Mouse (Mus musculus) kidney, postnatal 10 days (tissue): Measurements from ENCODE around the gene Zfp664.
A peak's percentile ranks its signal among the peaks of the same experiment; 100 is the strongest.

ENCODE experiments used
- DNase-seq: peaks from one replicate; pipeline ENCODE4 v3.0.0; 2021; ENCODE audit warnings: mixed read lengths

The Zfp664 gene

DNA sequence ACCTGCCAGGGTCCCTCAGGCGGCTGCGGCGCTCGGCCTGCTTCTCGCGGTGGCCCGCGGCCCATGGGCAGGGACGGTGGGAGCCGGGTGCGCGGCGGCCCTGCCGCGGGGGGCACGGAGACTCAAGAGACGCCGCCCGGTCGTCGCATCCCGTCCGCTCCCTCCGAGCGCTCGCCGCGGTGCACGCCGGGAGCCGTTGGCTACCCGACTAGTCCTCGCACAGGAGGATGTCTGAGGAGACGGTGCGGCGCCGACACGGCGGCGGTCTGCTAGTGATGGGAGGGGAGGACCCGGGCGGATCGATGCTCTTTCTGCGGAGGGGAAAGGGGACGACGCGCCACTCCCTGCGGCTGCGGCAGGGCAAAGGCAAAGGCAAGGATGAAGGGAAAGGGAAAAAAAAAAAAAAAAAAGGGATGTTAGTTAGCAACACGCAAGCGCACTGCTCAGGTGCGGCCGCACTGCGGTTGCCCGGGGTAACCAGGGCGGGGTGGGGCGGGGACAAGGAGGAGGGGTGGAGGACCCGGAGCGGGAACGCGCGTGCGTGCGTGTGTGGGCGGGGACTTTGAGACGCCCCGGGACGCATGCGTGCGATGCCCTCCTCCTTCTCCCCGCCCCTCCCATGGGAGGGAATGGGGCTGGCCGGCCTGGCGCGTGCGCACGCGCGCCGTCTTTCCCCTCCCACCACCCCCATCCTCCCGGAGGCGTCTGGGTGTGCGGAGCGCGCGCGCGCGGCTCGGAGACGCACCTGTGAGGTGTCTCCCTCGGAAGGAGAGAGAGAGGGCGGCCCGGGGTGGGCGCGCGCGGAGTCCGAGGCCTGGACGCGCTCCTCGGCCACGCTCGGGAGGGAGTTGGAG lies at the start of gene Zfp664, which contains the start of gene Ccdc92:
Zfp664 (plus strand) TSS at position 679 of the 854 bp plus-strand sequence.
Ccdc92 (minus strand) TSS at position 412 of the 854 bp plus-strand sequence.
- peak; percentile 99 for DNase-seq

DNA sequence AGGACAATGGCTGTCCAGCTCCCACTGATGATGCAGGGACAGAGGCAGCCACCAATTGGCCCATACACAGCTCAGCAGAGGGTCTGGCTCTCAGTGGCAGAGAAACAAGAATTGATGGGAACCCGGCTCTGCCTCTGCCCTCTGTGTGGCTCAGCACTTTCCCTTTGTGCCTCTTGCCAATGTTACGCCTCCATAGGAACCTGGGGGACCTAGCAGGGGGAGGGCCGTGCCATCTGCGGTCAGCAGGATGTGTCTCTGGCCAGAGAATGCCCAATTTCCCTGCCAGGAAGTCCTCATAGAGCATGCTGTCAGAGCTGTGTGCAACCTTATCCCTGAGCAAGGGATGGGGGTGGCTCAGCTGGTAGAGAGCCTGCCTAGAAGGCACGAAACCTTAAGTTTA lies 47.7 kb upstream of the Zfp664 start:
- peak; percentile 23 for DNase-seq

DNA sequence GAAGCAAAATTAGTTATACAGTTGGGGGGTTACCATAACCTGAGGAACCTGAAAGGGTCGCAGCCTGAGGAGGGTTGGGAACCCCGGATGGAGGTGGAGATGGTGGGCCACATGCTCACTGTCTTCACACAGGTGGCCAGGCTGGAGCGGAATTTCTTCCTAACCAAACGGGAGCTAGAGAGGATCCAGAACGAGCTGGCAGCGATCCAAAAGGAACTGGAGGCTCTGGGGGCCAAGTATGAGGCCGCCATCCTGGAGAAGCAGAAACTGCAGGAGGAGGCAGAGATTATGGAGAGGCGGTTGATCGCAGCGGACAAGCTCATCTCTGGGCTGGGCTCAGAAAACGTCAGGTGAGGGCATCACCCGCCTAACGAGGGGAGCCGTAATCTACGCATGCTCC lies 45.4 kb upstream of the Zfp664 start:
- peak; percentile 23 for DNase-seq

DNA sequence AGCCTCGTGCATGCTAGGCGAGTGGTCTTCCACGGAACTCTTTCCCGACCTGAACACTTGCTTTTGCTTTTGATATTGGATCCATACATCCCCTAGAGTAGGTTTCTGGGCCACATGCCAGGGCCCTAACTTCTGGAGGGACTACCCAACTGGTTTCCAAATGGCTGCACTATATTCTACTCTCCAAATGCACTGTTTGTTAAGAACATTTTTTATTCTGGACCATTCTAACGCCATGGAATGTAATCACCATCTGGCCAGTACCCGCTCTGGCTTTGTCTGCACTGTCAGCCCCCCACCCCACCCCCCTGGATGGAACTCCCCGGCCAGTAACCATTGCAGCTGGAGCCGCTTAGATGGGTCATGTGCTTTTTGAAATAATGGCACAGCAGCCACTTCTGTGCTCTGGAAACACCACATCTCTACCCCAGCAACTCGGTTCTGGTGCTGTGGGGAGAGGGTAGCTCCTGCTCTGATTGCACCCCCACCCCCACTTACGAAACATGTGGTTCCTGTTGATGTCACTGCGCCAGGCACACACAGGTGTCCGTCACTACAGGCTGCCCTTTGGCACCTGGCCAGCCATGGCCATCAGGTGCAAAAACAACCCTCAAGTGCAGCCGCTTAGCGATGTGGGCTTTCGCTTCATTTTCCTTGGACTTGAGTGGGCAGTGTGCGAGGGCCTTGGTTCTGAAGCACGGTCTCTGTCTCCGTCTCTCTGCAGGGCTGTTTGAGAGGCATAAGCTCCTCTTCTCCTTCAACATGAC lies 40.2 kb upstream of the Zfp664 start:
- no peak for DNase-seq

DNA sequence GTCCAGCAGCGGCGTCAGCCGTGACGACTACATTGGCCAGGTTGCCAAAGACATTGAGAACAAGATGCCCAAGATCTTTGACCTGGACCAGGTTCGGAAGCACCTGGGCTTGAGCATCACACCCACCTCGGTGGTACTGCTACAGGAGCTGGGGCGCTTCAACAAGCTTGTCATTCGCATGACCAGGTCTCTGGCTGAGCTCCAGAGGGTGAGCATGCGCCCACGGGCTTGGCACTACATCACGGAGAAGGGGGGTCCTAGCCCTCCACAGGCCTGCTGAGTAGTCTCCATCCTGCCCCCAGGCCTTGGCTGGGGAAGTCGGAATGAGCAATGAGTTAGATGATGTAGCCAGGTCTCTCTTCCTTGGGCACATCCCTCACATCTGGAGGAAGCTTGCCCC lies 32.2 kb upstream of the Zfp664 start:
- no peak for DNase-seq

DNA sequence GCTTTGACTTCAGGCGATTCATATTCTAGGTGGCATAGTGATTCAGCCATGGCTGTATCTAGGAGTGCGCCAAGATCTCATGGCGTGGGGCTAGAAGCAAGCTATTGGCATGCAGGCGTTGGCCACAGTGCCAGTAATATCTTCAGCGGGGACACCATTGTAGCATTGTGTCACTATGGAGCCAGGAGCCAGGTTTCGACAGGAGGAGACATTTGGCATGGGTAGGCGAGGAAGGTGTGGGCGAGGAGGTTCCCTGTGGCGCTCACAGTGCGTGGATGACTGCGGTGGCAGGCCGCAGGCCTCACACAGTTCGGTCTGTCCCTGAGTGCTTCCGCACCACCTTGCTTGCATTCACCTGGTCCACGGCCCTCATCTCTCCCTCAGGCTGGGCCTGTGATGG lies 27.3 kb upstream of the Zfp664 start:
- no peak for DNase-seq

DNA sequence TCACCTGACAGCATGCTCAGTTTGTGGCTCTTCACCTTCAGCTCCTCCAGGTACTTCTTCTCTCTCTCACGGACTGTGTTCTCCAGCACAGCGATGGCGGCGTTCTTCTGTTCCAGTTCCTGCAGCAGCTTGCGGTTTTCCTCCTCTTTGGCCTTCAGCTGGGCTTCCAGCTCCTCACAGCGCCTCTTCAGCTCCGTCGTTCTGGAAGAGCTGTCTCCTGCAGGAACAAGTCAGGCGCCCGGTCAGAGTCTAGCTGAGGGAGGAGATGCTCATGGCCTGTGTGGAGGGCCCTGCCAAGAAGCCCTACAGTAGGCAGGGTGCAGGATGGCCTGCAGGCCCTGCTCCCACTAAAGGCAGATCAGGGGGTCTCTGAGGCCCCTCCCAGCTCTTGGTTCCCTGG lies 26.4 kb upstream of the Zfp664 start:
- DNase-seq, result no peak

DNA sequence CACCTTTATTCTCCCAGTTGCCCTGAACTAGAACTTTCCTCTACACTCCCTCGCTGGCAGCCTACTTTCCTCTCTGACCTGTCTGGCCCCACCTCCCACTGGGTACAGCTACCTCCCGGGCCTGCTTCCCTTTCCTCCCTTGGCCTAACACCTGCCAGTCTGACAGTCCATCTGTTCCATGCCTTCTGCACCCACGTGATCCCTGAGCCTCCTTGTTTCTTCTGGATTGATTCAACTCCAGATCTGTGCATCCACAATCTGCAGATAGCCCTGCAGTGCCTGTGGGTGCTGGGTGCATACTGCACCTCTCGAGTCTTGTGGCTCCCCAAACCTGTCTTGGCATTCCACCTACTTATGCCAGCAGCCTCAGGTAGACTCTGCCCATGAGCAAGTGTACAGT lies 25.9 kb upstream of the Zfp664 start:
- no peak for DNase-seq

DNA sequence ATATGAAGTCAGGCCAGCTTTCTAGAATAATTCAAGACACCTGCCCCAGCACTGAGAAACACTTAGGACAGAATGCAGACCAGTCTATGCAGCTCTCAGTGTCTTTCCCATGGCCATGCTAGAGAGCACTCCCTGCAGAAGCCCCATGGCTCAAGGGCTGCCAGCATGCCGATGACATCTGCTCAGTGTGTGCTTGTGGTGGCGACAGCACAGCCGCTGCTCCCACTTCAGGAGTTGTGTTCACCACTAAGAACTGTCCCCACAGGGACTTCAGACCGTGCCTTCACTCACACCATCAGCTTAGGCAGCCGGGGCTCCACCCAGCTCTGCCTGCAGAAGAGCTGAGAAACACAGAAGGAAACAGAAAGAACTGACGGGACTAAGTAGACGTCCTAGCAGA lies 22.3 kb upstream of the Zfp664 start:
- DNase-seq, result no peak

DNA sequence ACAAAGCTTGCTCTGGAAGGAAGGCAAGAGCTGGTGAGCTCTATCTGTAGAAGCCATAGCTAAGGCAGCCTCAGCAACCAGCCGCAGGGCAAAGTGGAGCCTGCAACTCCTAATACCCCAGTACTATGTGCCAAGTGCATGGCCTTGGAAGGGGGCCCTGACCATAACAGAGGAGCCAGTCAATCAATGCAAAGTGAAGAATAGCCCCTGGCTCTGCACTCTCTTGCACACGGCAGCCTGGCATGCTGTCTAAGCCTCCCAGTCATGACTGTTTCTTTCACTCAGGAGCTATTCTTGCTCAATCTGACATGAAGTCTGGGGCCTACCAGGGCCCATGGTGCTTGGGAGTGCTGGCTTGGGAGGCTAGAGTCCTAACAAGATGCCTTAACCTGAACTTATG lies 21.8 kb upstream of the Zfp664 start:
- DNase-seq, result no peak

DNA sequence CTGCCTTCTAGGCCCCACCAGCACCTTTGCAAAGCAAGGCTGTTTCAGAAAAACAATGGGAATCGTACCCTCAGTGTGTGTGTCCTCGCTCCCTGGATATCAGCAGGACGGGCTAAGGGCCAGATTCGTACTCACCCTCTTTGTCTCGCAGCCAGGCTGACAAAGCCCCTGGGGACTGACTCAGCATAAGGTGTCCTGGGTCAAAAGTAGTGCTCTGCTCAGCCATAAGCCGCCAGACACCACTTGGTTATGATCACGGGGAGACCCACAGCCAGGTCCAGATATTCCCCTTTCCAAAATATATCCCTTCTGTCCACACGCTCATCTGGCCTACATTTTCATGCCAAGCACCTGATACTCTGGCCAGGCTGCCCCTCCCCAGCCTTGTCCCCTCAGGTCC lies 19.1 kb upstream of the Zfp664 start:
- DNase-seq, result no peak

DNA sequence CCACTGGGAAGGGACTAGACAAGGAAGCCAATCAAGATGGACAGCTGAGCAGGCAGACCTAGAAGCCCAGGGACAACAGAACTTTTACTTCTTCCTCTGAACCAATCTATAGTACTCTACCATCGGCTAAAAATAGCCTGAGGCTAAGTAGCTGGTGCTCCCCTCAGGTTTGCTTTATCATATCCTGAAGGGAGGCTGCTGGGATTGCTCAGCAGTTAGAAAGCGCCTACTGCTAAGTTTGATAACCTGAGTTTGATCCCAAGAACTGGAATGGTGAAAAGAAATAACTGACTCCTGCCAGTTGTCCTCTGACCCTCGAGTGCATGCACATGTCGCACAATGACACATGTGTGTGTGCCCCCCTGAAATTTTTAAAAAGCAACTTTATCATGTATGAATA lies 17.6 kb upstream of the Zfp664 start:
- no peak for DNase-seq

DNA sequence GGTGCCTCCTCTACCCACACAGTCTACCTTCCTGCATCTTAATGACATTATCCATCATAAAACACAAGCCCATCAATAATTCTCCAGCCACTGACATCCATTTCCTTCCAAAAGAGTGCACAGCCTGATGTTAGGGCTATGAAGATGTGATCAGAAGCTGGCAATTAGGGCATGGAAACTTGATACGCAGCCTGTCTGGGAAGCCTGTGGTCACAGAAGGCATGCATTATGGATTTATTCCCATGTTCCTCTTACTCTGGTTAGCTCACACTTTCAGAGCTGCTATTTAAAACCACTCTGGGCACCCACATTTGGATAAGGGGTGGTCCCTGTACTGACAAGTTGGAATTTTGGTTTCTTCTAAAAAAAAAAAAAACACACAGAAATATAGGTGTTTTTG lies 15.5 kb upstream of the Zfp664 start:
- DNase-seq, result no peak

DNA sequence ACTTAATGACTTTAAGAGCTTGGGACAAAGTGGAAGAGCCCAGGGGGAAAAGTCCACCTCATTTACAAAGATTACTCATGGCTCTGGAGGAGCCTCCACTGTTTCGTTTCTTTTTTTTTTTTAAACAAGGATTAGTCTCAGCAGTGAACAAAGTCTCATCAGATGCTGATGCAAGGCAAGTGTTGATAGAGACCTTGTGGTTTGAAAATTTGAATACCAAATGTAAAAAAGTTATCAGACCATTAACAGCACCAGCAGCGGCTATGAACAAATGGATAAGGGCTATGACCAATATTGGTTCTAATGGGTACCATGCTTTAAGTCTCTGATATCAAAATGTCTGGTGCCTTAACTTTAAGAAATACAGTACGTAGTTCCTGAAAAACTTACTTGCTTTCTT lies 13.5 kb upstream of the Zfp664 start:
- no peak for DNase-seq

DNA sequence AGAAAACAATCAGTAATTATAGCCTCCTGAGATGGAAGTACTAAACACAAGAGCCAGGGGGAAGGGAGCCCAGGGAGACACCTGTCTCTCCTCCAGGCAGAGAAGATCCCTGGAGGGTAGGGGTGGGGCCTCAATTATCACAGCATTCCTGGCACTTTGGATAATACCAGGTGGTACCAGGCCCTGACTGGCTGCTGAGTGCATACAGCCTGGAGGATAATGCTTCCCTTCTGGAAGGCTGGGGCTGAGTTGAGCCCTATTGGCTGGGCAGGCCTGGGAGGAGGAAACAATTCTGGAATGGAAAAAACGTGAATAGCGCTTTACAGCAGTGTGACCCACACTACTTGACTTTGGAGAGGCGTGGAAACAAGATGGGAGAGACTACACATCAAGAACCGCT lies 10.9 kb upstream of the Zfp664 start:
- no peak for DNase-seq

DNA sequence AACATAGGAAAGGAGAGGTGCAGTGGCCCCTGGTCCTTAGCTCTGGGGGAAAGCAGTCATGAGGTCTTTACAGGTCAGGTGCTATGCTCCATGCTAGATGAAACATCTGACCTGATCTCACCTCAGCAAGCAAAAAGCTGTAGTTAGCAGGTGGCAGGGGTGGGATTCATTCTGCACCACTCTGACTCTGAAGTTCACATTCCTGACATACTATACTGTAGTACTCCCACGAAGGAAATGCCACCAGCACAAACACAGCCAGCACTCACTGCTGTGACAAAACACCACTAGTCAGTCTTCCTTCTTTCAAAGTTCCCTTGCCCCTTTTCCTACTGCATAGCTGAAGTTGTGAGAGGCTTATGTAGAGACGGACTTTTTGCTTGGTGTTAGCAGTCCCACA lies 10.2 kb upstream of the Zfp664 start:
- DNase-seq, result no peak

DNA sequence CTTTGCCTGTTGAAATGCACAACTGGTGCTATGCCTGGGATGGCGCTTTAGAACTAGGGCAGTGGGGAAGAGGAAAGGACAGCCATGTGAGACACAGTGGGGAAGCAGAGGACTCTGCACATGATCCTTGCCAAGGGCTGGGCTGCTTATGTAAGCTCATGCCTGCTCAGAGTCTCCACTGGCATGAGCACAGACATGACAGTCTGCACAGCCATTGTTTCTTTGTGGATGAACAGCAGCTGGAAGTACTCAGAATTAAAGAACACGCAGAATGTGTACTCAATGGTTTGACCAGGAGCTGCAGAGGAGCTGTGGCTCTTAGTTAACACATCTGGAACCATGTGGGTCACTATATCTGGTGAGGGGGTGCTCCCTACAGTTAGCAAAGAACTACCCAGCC lies 9.4 kb upstream of the Zfp664 start:
- DNase-seq, result no peak

DNA sequence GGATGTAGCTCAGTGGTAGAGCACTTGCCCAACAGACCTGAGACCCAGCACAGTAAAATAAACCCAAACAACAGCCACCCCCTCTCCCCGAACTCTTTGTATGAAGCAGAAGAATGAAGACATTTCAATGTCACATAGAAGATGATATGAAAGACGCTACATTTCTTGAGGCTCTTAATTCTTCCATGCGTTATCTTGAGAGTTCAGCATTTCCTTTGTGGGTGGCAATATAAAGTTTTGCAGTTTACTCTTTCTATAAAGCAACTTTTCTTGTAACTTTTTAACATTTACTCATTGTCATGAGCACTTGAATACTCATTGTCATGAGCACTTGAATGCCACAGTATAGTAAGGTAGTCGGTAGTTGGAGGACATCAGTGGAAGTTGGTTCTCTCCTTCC lies 8.3 kb upstream of the Zfp664 start:
- DNase-seq, result no peak

DNA sequence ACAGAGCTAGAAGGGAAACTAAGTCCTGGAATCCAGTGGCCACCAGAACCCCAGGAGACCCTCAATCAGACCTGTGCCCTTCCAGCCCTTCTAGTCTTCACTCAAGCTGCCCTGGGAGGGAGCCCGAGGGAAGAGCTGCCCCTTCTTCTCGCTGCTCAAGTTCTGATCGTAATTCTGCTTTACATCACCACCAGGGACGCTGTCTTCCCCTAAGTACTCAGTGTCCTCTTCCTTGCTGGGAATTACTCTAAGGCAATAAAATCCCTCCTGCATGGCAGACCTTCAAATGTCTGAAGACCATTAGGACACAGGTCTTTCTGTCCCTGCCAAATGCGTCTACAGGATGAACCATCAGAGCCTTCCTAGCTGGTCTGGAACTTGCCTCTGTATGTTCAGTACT lies 2.5 kb upstream of the Zfp664 start:
- DNase-seq, result no peak

DNA sequence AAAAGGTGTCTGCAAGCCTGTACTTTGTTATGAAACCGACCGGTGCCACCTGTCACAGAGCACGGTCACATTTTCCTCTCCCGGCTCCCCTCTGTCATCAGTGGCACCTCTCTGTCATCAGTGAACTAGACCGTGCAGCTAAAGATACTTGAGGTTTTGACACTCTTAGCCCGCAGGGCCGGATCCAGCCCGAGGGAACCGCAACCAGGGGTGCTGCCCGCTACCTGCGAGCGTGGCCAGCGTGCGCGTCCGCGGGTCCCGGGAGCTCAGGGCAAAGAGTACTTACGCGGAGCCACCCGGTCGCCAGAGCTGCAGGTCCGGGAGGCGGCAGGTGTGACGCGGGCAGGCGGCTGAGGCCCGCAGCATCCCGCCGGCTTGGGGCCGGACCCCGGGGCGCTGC lies 1.0 kb upstream of the Zfp664 start:
- DNase-seq, result peak; percentile 41

DNA sequence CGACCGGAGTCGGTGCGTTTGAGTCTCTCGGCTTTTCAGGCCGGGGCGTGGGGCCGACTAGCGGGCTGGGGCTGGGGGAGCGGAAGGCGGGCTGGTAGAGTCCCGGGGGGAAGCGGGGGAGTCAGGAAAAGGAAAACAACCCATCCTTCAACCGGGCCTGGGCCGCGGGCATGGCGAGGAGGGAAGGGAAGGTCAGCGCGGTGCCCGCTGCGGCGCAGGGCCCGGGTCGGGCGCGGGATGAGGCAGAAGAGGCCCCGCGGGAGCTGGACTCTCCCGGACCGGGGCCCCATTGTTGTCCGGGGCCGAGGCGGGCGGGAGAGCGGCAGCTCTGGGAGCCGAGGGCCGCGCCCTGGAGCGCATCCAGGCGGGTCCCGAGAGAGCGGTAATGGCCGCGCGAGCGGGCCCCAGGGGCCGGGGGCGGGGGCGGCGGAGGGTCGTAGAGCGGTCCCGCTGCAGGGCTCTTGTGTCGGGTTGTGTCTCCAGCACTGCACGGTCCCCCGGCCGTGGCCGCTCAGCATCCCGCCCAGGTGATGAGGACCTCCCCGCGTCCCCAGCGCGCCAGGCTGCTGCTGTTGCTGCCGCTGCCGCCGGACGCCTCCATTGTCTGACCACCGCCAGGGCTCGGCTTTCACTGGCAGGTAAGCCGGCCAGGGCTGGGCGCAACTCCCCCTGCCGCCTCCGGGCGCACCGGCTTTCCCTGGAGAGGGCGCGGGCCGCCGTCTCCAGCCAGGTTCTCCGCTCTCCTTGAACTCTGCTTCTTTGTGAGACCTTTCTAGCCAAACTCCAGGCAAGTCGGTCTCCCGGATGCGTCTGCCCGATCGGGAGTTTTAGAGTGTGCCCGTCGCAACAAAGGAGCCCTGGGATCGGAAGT lies 615 bp downstream of the Zfp664 start:
- DNase-seq, result peak; percentile 69

DNA sequence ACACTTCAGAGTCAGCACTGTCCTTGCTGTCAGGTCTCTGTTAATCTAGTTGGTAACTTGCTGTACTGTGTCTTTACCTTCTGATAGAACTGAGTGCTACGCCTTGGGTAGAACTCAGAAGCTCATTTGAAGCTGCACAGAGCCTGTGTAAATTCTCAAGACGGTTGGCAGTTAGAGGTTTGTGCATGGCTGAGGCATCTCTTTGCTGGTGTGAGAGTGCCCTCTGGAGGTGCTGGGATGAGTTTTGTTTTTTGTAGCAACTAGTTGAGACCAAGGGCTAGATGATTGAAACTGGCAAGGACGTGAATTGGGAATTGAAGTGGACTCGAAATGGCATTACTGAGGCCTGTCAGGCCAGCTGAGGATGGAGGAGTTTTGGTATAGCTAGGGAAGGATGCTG lies 6.5 kb downstream of the Zfp664 start:
- peak; percentile 79 for DNase-seq

DNA sequence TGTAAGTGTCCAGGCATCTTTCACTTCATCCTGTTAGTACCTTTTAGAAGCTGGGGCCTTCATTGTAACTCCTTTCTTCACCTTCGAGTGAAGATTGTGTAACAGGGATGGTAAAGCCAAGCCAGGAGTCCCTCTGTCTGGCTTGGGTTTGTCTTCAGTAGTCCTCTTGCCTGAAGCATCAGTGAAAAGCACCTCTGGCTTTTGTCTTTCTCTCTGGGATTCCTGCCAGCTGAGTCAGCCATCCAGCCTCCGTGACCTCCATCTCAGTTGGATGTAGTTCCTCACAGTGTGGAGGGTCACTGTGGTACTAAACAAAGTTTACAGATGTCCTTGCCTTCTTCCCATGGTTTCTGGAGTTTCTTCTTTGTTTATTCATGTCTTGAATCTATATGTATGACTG lies 9.5 kb downstream of the Zfp664 start:
- peak; percentile 55 for DNase-seq
